Mouse (Mus musculus): ENCODE measurements around the gene Sprr2a3.
"Not testable (repeated sequence)": the region's sequence is repeated elsewhere in the genome, so short reads cannot be mapped to it uniquely, and the experiment has no call there.

- not testable (repeated sequence) for TF ChIP-seq CTCF (IDR thresholded peaks at IDR 0.05; ENCODE audit: low read depth, low read length); POLR2A (IDR thresholded peaks at IDR 0.05; ENCODE audit: insufficient read depth, low read length)
Measured at GRCm38 (mm10) chr3:92271414-92271985, 13.7 kb upstream of the Sprr2a3 start.
